Mouse (Mus musculus) intestine, embryonic 14.5 days (tissue): ENCODE measurements around the gene Dusp5. TPM values are rescaled to one million over a fixed set of nuclear protein-coding genes. Genes with fewer than 3 reads are reported as not detected.

Source experiments
- ATAC-seq: fragments of 200-750 bp; cut with Nextera tagmentation; replicated peaks from 2 replicates; pipeline ENCODE4 v1.8.0; 2017; ENCODE audit warnings: low read depth, moderate number of reproducible peaks, moderate TSS enrichment, moderate library complexity; ENCODE audit not compliant: low FRiP score, low TSS enrichment
- DNase-seq: peaks from one replicate; pipeline ENCODE4 v3.0.0-alpha.2; 2018; ENCODE audit warnings: low spot score
- H3K27ac ChIP-seq: fragments of 300-500 bp; sonication (generic); 2 replicates; pipeline ENCODE4 v1.5.1; 2014; ENCODE audit warnings: low read depth, mild to moderate bottlenecking, control low read depth
- H3K27me3 ChIP-seq: fragments of 300-500 bp; sonication (generic); replicated peaks from 2 replicates; pipeline ENCODE4 v1.6.1; 2014; ENCODE audit warnings: low read length, control low read depth; ENCODE audit not compliant: control insufficient read depth, insufficient read depth
- H3K36me3 ChIP-seq: fragments of 300-500 bp; sonication (generic); 2 replicates; pipeline ENCODE4 v1.6.1; 2014; ENCODE audit warnings: low read length, control low read depth; ENCODE audit not compliant: control insufficient read depth, insufficient read depth
- H3K4me1 ChIP-seq: fragments of 300-500 bp; sonication (generic); replicated peaks from 2 replicates; pipeline ENCODE4 v1.6.1; 2014; ENCODE audit warnings: low read length, control low read depth, mixed read lengths; ENCODE audit not compliant: control insufficient read depth, insufficient read depth
- H3K4me2 ChIP-seq: fragments of 300-500 bp; sonication (generic); 2 replicates; pipeline ENCODE4 v1.6.1; 2014; ENCODE audit warnings: low read length
- H3K4me3 ChIP-seq: fragments of 300-500 bp; sonication (generic); 2 replicates; pipeline ENCODE4 v1.5.1; 2014; ENCODE audit warnings: low read depth, low read length, control low read depth, mixed read lengths
- H3K9ac ChIP-seq: fragments of 300-500 bp; sonication (generic); 2 replicates; pipeline ENCODE4 v1.6.1; 2014; ENCODE audit warnings: mild to moderate bottlenecking, low read length
- H3K9me3 ChIP-seq: fragments of 300-500 bp; sonication (generic); 2 replicates; pipeline ENCODE4 v1.6.1; 2016; ENCODE audit warnings: low read length, control low read depth; ENCODE audit not compliant: control insufficient read depth
- WGBS: fragments of 180-500 bp; shearing (Covaris S2); extraction: QIAGEN DNeasy Blood & Tissue Kit; methylation state at CpG from one replicate; pipeline ENCODE4 v1.1.7; 2014; 5-methylcytosine and 5-hydroxymethylcytosine counted together
- polyA plus RNA-seq: library from polyadenylated mRNA; unstranded; fragments of >200 nt; fragmentation: Nextera tagmentation; extraction: Ambion mirVana; gene quantifications from 2 replicates; pipeline ENCODE4 v1.2.1, GENCODE M21; 2014

Dusp5 gene
- polyA plus RNA-seq, 1 experiment from 2014 or later: 7.3 TPM

- Histone ChIP-seq H3K4me3 (no peak overlapping the region), H3K4me1 (0 out of 2 replicates have a peak, but pooled peaks cover 4% of the 10 kb centered on the region), H3K9me3 (no peaks in the 10 kb centered on the region), H3K9ac (no peak overlapping the region), H3K27me3 (0 out of 2 replicates have a peak, but pooled peaks cover 5% of the 10 kb centered on the region), H3K36me3 (no peaks in the 10 kb centered on the region), H3K4me2 (no peak overlapping the region), H3K27ac (no peak overlapping the region)
- WGBS: 57% methylated on average over 9 of the region's 9 CpGs
- DNase-seq (no peak), ATAC-seq (no peak)
These were observed 26.0 kb upstream of the Dusp5 start for GRCm38 (mm10) chr19:53502891-53503371.

GRCm38 (mm10) chr19:53504181-53504580, 24.7 kb upstream of the Dusp5 start:
- Histone ChIP-seq H3K27me3 (0 out of 2 replicates have a peak, but pooled peaks cover 5% of the 10 kb centered on the region), H3K9ac (no peak overlapping the region), H3K27ac (no peak overlapping the region), H3K4me3 (no peak overlapping the region), H3K4me1 (0 out of 2 replicates have a peak, but pooled peaks cover 6% of the 10 kb centered on the region), H3K9me3 (no peaks in the 10 kb centered on the region), H3K4me2 (no peak overlapping the region), H3K36me3 (no peaks in the 10 kb centered on the region)
- WGBS: 85% methylated on average over 7 of the region's 7 CpGs
- DNase-seq: no peak
- ATAC-seq: no peak

DNA sequence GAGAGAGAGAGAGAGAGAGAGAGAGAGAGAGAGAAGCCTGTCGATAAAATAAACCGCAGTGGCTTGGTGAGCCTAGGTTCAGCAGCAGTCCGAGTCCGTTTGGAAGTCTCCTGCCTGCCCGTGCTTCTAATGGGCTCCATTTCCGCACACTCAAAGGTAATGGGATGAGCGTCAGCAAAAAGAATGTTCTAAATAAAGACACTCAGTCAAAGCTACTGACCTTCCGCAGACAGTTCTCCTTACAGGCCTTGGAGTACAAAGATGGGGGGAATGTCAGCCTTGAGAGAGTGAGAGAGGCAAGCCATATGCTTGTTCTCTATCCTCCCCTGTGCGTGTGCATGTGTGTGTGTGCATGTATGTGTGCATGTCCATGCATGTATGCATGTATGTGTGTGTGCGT, 23.2 kb upstream of the Dusp5 start:
- DNase-seq (no peak), ATAC-seq (no peak)
- Histone ChIP-seq H3K4me1 (0 out of 2 replicates have a peak, but pooled peaks cover 6% of the 10 kb centered on the region), H3K9ac (no peak overlapping the region), H3K4me3 (no peak overlapping the region), H3K36me3 (no peaks in the 10 kb centered on the region), H3K27ac (no peak overlapping the region), H3K9me3 (no peaks in the 10 kb centered on the region), H3K27me3 (0 out of 2 replicates have a peak, but pooled peaks cover 5% of the 10 kb centered on the region), H3K4me2 (no peak overlapping the region)
- 45% methylated on average over 10 of the region's 10 CpGs for WGBS

DNA sequence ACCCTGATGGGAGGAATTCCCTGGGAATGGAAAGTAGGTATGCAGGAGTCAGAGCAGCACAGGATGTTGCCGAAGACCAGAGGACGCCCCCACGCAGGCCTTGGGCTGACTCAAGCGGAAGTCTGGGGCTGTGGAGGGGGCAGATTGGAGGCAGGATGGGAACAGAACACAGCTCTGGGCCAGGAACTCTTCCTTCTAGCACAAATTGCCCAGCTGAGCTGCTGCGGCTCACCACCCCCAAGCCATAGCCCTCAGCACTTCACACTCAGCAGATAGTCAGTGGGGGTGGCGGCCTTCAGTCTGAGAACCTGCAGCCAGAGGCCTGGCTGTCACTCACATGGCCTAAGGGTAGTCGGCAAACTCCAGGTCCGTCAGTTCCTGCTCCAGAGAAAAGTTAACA, 21.4 kb upstream of the Dusp5 start:
- Histone ChIP-seq H3K4me1 (peaks cover 16% of the 10 kb centered on the region), H3K4me3 (no peak overlapping the region), H3K27me3 (0 out of 2 replicates have a peak, but pooled peaks cover 5% of the 10 kb centered on the region), H3K4me2 (no peak overlapping the region), H3K36me3 (no peaks in the 10 kb centered on the region), H3K9ac (no peak overlapping the region), H3K9me3 (no peaks in the 10 kb centered on the region), H3K27ac (no peak overlapping the region)
- DNase-seq (no peak), ATAC-seq (no peak)
- 47% methylated on average over 8 of the region's 8 CpGs for WGBS

DNA sequence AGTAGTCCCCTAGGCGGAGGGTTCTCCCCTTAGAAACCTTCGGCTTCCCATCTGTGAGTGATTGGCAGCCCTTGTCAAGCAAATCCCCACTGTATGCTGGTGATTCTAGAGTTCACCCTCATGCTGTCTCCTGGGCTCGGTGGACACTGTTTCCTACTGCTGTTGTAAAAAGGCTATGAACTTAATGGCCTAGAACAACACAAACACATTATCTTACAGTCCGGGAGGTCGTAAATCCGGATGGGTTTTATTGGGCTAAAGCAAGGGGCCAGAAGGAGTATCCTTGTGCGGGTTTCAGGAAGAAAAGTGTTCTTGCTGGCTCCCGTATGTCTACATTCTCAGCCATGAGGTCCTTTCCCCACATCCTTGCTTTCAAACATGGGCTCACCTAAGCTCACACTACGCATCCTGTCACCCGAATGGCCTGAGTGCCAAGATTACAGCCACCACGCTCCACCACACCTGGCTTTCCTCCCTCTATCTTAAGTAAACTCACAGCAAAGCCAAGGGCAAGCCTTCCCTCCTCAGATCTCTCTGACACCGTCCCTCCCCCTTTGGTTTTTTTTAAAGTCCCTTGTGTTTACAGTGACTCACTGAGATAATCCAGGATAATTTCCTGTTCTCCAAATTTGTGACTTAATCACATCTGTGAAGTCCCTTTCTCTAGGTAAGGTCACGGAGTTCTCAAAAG, 17.5 kb upstream of the Dusp5 start:
- peak; percentile 73 for ATAC-seq
- Histone ChIP-seq H3K27me3 (0 out of 2 replicates have a peak, but pooled peaks cover 2% of the 10 kb centered on the region), H3K4me2 (no peak overlapping the region), H3K27ac (no peak overlapping the region), H3K4me3 (no peak overlapping the region), H3K9me3 (no peaks in the 10 kb centered on the region), H3K36me3 (no peaks in the 10 kb centered on the region), H3K9ac (no peak overlapping the region), H3K4me1 (peaks cover 16% of the 10 kb centered on the region)
- WGBS: 35% methylated on average over 13 of the region's 13 CpGs
- DNase-seq: no peak

DNA sequence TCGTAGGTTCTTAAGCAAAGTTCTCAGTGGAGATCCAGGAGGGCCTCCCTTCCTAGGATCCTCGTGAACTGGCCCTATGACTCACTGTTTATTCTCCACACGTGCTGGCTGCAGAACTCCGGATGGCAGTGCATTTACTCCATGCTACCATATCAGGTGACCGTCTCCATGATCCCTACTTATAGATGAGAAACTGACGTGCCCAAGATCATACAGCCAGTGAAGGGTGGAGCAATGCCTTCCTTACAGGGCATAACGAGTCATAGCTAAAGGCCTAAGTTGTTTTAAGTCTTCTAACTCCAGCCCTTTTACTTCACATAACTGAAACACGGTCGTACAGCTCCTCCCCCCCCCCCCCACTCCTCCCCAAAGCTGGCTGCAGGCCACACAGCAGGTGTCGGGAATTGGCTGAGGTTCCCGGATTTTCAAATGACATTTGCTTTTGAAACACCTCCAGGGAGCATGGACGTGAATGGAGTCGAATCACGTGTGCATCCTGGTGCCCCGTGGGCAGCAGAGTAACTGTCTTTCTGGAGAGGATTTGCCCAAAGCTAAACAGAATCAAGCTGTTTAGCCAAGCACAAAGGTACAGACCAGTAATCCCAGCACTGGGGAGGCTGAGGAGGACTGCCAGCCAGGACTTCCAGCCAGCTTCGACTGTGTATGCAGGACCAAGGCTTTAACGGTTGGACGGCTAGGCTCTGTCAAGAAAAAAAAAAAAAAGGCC, 11.4 kb upstream of the Dusp5 start:
- DNase-seq: no peak
- H3K36me3 ChIP-seq: no peaks in the 10 kb centered on the region
- ATAC-seq: no peak

DNA sequence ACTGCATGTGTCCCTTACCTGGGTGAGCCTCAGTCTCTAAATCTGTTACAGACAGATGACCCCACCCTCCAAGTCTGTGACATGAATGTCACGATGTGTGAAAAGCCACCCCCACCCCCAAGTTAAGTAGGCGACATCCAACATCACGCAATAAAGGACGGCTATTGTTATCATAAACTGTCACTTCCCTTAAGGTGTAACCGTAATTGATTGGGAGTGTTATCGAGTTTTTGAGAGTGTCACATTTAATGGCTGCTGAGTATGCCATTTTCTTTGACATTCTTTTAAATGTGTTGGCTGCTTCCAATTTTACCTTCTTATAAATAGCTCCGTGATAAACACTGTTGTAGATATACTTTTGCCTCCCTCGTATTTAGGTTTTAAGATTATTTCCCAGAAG, 9.4 kb upstream of the Dusp5 start:
- Histone ChIP-seq H3K9me3 (no peaks in the 10 kb centered on the region), H3K4me1 (0 out of 2 replicates have a peak, but pooled peaks cover 3% of the 10 kb centered on the region), H3K4me2 (no peak overlapping the region), H3K4me3 (no peak overlapping the region), H3K36me3 (no peaks in the 10 kb centered on the region), H3K27me3 (0 out of 2 replicates have a peak, but pooled peaks cover 3% of the 10 kb centered on the region), H3K27ac (no peak overlapping the region), H3K9ac (no peak overlapping the region)
- 82% methylated on average over 8 of the region's 8 CpGs for WGBS
- DNase-seq: no peak
- ATAC-seq: no peak

More for the DNA sequence above, 11.4 kb upstream of the Dusp5 start:
- H3K9ac ChIP-seq: no peak overlapping the region
- 0 out of 2 replicates have a peak, but pooled peaks cover 3% of the 10 kb centered on the region for H3K27me3 ChIP-seq
- 0 out of 2 replicates have a peak, but pooled peaks cover 3% of the 10 kb centered on the region for H3K4me1 ChIP-seq
- H3K4me3 ChIP-seq: no peak overlapping the region
- WGBS: 41% methylated on average over 18 of the region's 18 CpGs
- no peaks in the 10 kb centered on the region for H3K9me3 ChIP-seq
- H3K4me2 ChIP-seq: no peak overlapping the region
- H3K27ac ChIP-seq: no peak overlapping the region

DNA sequence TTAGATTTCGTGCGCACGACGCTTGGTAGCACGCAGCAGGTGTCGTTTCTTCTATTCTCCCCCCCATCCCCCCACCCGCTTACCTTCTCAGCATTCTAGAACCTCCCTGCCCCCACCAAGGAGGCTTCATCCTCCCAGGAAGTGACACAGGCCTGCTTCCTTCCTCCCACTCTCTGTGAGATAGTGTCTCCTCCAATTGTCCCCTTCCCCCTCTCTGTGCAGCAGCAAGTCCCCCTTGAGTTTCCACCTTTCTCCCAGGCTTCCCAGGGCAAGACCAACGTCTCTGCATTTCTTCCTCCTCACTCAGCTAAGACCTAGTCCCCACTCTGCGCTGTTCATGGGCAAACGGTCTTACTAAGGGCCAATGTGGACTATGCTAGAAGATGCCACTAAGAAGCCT, 8.9 kb upstream of the Dusp5 start:
- H3K9ac ChIP-seq: no peak overlapping the region
- 0 out of 2 replicates have a peak, but pooled peaks cover 3% of the 10 kb centered on the region for H3K27me3 ChIP-seq
- H3K9me3 ChIP-seq: no peaks in the 10 kb centered on the region
- WGBS: 80% methylated on average over 10 of the region's 10 CpGs
- H3K4me1 ChIP-seq: 0 out of 2 replicates have a peak, but pooled peaks cover 3% of the 10 kb centered on the region
- ATAC-seq (no peak), DNase-seq (no peak)
- H3K4me2 ChIP-seq: no peak overlapping the region
- H3K4me3 ChIP-seq: no peak overlapping the region
- no peak overlapping the region for H3K27ac ChIP-seq
- H3K36me3 ChIP-seq: no peaks in the 10 kb centered on the region
